Mouse (Mus musculus) heart, embryonic 11.5 days (tissue): ENCODE results near the gene Sh3pxd2a. TPM values are rescaled to one million over a fixed set of nuclear protein-coding genes. Genes with fewer than 3 reads are reported as not detected.

Experiments used
- ATAC-seq: fragments of 200-750 bp; cut with Nextera tagmentation; replicated peaks from 2 replicates; pipeline ENCODE4 v1.8.0; 2017; ENCODE audit warnings: moderate library complexity; ENCODE audit not compliant: insufficient number of reproducible peaks, low FRiP score, low TSS enrichment
- H3K27ac ChIP-seq: fragments of 300-500 bp; sonication (generic); 2 replicates; pipeline ENCODE4 v1.5.1; 2014; ENCODE audit warnings: mild to moderate bottlenecking, low read depth, low read length
- H3K27me3 ChIP-seq: fragments of 300-500 bp; sonication (generic); 2 replicates; pipeline ENCODE4 v1.6.1; 2014; ENCODE audit warnings: mild to moderate bottlenecking, low read length, mixed read lengths; ENCODE audit not compliant: control insufficient read depth, insufficient read depth
- H3K36me3 ChIP-seq: fragments of 300-500 bp; sonication (generic); 2 replicates; pipeline ENCODE4 v1.6.1; 2014; ENCODE audit warnings: mild to moderate bottlenecking, low read length, moderate library complexity, mixed read lengths; ENCODE audit not compliant: control insufficient read depth, insufficient read depth
- H3K4me1 ChIP-seq: fragments of 300-500 bp; sonication (generic); 2 replicates; pipeline ENCODE4 v1.6.1; 2014; ENCODE audit warnings: low read length; ENCODE audit not compliant: control insufficient read depth, insufficient read depth
- H3K4me2 ChIP-seq: fragments of 300-500 bp; sonication (generic); 2 replicates; pipeline ENCODE4 v1.6.1; 2014; ENCODE audit warnings: mild to moderate bottlenecking, moderate library complexity
- H3K4me3 ChIP-seq: fragments of 300-500 bp; sonication (generic); 2 replicates; pipeline ENCODE4 v1.5.1; 2014; ENCODE audit warnings: low read depth, low read length
- H3K9ac ChIP-seq: fragments of 300-500 bp; sonication (generic); 2 replicates; pipeline ENCODE4 v1.6.1; 2014; ENCODE audit warnings: mild to moderate bottlenecking, low read depth, low read length, moderate library complexity
- H3K9me3 ChIP-seq: fragments of 300-500 bp; sonication (generic); replicated peaks from 2 replicates; pipeline ENCODE4 v1.6.1; 2016; ENCODE audit warnings: low read length; ENCODE audit not compliant: control insufficient read depth
- WGBS: fragments of 180-500 bp; shearing (Covaris S2); extraction: QIAGEN DNeasy Blood & Tissue Kit; methylation state at CpG from one replicate; pipeline ENCODE4 v1.1.7; 2014; ENCODE audit not compliant: insufficient replicate concordance; 5-methylcytosine and 5-hydroxymethylcytosine counted together
- polyA plus RNA-seq: library from polyadenylated mRNA; unstranded; fragments of >200 nt; fragmentation: Nextera tagmentation; extraction: Ambion mirVana; gene quantifications from 2 replicates; pipeline ENCODE4 v1.2.1, GENCODE M21; 2014

Gene Sh3pxd2a
- polyA plus RNA-seq, 1 experiment from 2014 or later, result 10.1 TPM

- Histone ChIP-seq H3K4me1 (peaks cover 8% of the 10 kb centered on the region), H3K4me3 (no peak overlapping the region), H3K4me2 (no peak overlapping the region), H3K27ac (no peak overlapping the region), H3K9me3 (0 out of 2 replicates have a peak, but pooled peaks cover 3% of the 10 kb centered on the region), H3K9ac (no peak overlapping the region), H3K27me3 (no peaks in the 10 kb centered on the region), H3K36me3 (no peaks in the 10 kb centered on the region)
- ATAC-seq, result no peak
- 85% methylated on average over 3 of the region's 3 CpGs for WGBS
Measured at GRCm38 (mm10) chr19:47484110-47484509, 19.9 kb upstream of the Sh3pxd2a start.

GRCm38 (mm10) chr19:47483346-47483745 lies 19.1 kb upstream of the Sh3pxd2a start:
- Histone ChIP-seq H3K9me3 (0 out of 2 replicates have a peak, but pooled peaks cover 3% of the 10 kb centered on the region), H3K4me2 (no peak overlapping the region), H3K9ac (no peak overlapping the region), H3K27ac (no peak overlapping the region), H3K4me3 (no peak overlapping the region), H3K27me3 (no peaks in the 10 kb centered on the region), H3K4me1 (peaks cover 8% of the 10 kb centered on the region), H3K36me3 (no peaks in the 10 kb centered on the region)
- ATAC-seq, result no peak
- WGBS, result 61% methylated on average over 3 of the region's 3 CpGs

- ATAC-seq, result no peak
- Histone ChIP-seq H3K4me1 (peaks cover 3% of the 10 kb centered on the region; the same call in 1 of the 2 replicates), H3K27me3 (no peaks in the 10 kb centered on the region), H3K9ac (no peak overlapping the region), H3K4me2 (no peak overlapping the region), H3K27ac (no peak overlapping the region), H3K9me3 (no peaks in the 10 kb centered on the region), H3K4me3 (no peak overlapping the region), H3K36me3 (no peaks in the 10 kb centered on the region)
- WGBS, result 82% methylated on average over 3 of the region's 3 CpGs
Measured at GRCm38 (mm10) chr19:47473453-47473852, 9.3 kb upstream of the Sh3pxd2a start.

- WGBS, result 50% methylated on average over 15 of the region's 15 CpGs
- H3K36me3 ChIP-seq, result no peaks in the 10 kb centered on the region
- ATAC-seq, result no peak
- H3K27ac ChIP-seq, result no peak overlapping the region
- no peak overlapping the region for H3K4me2 ChIP-seq
- H3K4me3 ChIP-seq, result no peak overlapping the region
- no peaks in the 10 kb centered on the region for H3K27me3 ChIP-seq
- no peak overlapping the region for H3K9ac ChIP-seq
- H3K9me3 ChIP-seq, result no peaks in the 10 kb centered on the region
- H3K4me1 ChIP-seq, result peaks cover 3% of the 10 kb centered on the region; the same call in 1 of the 2 replicates
Measured at GRCm38 (mm10) chr19:47472881-47473400, 8.7 kb upstream of the Sh3pxd2a start.

- no peak for ATAC-seq
- no peak overlapping the region for H3K27ac ChIP-seq
Measured at GRCm38 (mm10) chr19:47471808-47472207, 7.6 kb upstream of the Sh3pxd2a start.

GRCm38 (mm10) chr19:47468750-47469149 lies 4.5 kb upstream of the Sh3pxd2a start:
- Histone ChIP-seq H3K4me2 (no peak overlapping the region), H3K9me3 (no peaks in the 10 kb centered on the region), H3K4me1 (peaks cover 7% of the 10 kb centered on the region; the same call in 1 of the 2 replicates), H3K36me3 (no peaks in the 10 kb centered on the region), H3K27ac (no peak overlapping the region), H3K27me3 (no peaks in the 10 kb centered on the region), H3K9ac (no peak overlapping the region), H3K4me3 (no peak overlapping the region)
- ATAC-seq, result no peak
- WGBS, result 16% methylated on average over 3 of the region's 3 CpGs

More at GRCm38 (mm10) chr19:47471808-47472207, 7.6 kb upstream of the Sh3pxd2a start:
- Histone ChIP-seq H3K9ac (no peak overlapping the region), H3K9me3 (no peaks in the 10 kb centered on the region), H3K27me3 (no peaks in the 10 kb centered on the region), H3K4me2 (no peak overlapping the region), H3K4me3 (no peak overlapping the region), H3K36me3 (no peaks in the 10 kb centered on the region), H3K4me1 (peaks cover 3% of the 10 kb centered on the region; the same call in 1 of the 2 replicates)
- WGBS, result 67% methylated on average over 4 of the region's 4 CpGs

- Histone ChIP-seq H3K4me3 (no peak overlapping the region), H3K9me3 (peaks cover under 1% of the 10 kb centered on the region; the same call in 1 of the 2 replicates), H3K36me3 (0 out of 2 replicates have a peak, but pooled peaks cover 2% of the 10 kb centered on the region), H3K9ac (no peak overlapping the region), H3K4me1 (peaks cover 11% of the 10 kb centered on the region), H3K27me3 (no peaks in the 10 kb centered on the region), H3K4me2 (no peak overlapping the region), H3K27ac (no peak overlapping the region)
- ATAC-seq, result no peak
- 69% methylated on average over 8 of the region's 8 CpGs for WGBS
Measured at GRCm38 (mm10) chr19:47466775-47467174, 2.6 kb upstream of the Sh3pxd2a start.

GRCm38 (mm10) chr19:47465467-47465866 lies 1.3 kb upstream of the Sh3pxd2a start:
- ATAC-seq, result no peak
- Histone ChIP-seq H3K36me3 (0 out of 2 replicates have a peak, but pooled peaks cover 2% of the 10 kb centered on the region), H3K4me2 (no peak overlapping the region), H3K4me1 (peaks cover 19% of the 10 kb centered on the region), H3K4me3 (no peak overlapping the region), H3K27me3 (no peaks in the 10 kb centered on the region), H3K9ac (no peak overlapping the region), H3K27ac (no peak overlapping the region; the same call in 1 of the 2 replicates), H3K9me3 (peaks cover 3% of the 10 kb centered on the region; the same call in 1 of the 2 replicates)
- WGBS, result 71% methylated on average over 9 of the region's 9 CpGs
